Mouse (Mus musculus) midbrain, embryonic 10.5 days (tissue): ENCODE data around the gene Slc45a2. TPM values are rescaled to one million over a fixed set of nuclear protein-coding genes. Genes with fewer than 3 reads are reported as not detected.
A peak's percentile ranks its signal among the peaks of the same experiment; 100 is the strongest.

Experiments used
- DNase-seq: peaks from one replicate; pipeline ENCODE4 v3.0.0-alpha.2; 2017; ENCODE audit warnings: low spot score
- H3K27ac ChIP-seq: fragments of 300-500 bp; sonication (generic); replicated peaks from 2 replicates; pipeline ENCODE4 v1.5.1; 2016; ENCODE audit warnings: mild to moderate bottlenecking
- H3K27me3 ChIP-seq: fragments of 300-500 bp; sonication (generic); 2 replicates; pipeline ENCODE4 v1.6.1; 2016; ENCODE audit warnings: low read depth, mild to moderate bottlenecking; ENCODE audit not compliant: poor library complexity, severe bottlenecking
- H3K36me3 ChIP-seq: fragments of 300-500 bp; sonication (generic); 2 replicates; pipeline ENCODE4 v1.6.1; 2016; ENCODE audit warnings: mild to moderate bottlenecking, moderate library complexity
- H3K4me1 ChIP-seq: fragments of 300-500 bp; sonication (generic); 2 replicates; pipeline ENCODE4 v1.6.1; 2016
- H3K4me3 ChIP-seq: fragments of 300-500 bp; sonication (generic); 2 replicates; pipeline ENCODE4 v1.5.1; 2016; ENCODE audit warnings: mild to moderate bottlenecking, moderate library complexity
- H3K9me3 ChIP-seq: fragments of 300-500 bp; sonication (generic); replicated peaks from 2 replicates; pipeline ENCODE4 v1.6.1; 2016; ENCODE audit warnings: mild to moderate bottlenecking
- WGBS: fragments of 180-500 bp; shearing (Covaris S2); methylation state at CpG from one replicate; pipeline ENCODE4 v1.1.7; 2016; 5-methylcytosine and 5-hydroxymethylcytosine counted together
- polyA plus RNA-seq: library from polyadenylated mRNA; unstranded; fragments of >200 nt; fragmentation: Nextera tagmentation; extraction: Ambion mirVana; gene quantifications from 2 replicates; pipeline ENCODE4 v1.2.1, GENCODE M21; 2016

The Slc45a2 gene
- polyA plus RNA-seq, 1 experiment from 2014 or later, result 0.16 TPM

DNA sequence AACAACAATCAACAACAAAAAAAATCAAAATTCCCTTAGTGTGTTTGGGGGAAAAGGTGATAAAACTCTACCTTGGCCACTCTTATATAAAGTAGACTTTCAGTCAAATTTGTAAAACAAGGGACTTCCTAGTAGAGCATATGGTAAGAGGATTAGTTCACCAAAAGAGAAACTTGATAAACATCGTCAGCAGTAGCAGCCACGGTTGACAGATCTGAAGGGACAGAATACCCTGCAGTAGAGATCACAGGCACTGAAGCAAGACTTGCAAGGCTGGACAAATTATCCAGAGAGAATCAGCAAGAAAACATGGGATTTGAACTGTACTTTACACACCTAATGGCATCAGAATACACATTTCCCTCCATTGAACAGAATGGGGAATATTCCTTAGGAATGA, 14.4 kb downstream of the Slc45a2 start:
- H3K4me3 ChIP-seq, result no peak overlapping the region
- no peaks in the 10 kb centered on the region for H3K36me3 ChIP-seq
- H3K27me3 ChIP-seq, result no peaks in the 10 kb centered on the region
- 10% methylated on average over 2 of the region's 2 CpGs for WGBS
- H3K27ac ChIP-seq, result no peak overlapping the region
- H3K9me3 ChIP-seq, result no peaks in the 10 kb centered on the region
- DNase-seq, result no peak
- H3K4me1 ChIP-seq, result no peaks in the 10 kb centered on the region

DNA sequence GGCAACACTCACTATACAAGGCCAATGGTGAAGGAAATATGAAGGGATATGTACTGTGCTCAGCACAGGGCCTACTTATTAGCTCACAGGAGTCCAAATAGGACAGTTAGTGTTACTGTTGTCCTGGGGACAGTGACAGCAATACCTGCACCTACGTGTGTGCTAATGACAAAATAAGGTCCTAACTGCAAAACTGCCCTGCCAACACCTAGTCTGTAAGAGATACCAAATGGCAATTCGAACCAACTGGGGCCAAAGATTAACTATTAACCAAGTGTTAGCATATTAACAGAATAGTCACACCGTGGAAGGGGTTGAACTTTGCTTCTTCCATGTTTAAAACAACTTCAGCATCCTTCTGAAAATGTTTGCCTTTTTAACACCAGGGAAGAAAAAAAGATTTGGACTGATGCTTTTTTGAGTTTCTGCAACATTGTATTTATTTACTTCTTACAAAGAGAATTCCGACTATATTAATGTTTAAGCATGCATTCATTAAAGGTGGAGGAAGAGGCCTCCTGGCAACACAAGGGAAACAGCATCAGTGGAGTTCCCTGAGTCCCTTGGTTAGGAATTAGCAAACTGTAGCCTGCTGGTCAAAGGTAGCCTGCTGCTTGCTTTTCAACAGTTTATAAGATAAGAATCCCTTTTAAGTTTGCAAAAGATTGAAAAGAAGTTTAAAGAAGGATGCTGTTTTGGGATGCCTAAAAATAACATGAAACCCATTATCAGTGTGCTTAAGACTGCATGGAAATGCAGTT, 26.5 kb downstream of the Slc45a2 start:
- H3K4me1 ChIP-seq, result no peaks in the 10 kb centered on the region
- 84% methylated on average over 4 of the region's 4 CpGs for WGBS
- H3K4me3 ChIP-seq, result no peak overlapping the region
- H3K27ac ChIP-seq, result no peak overlapping the region
- DNase-seq, result no peak
- H3K27me3 ChIP-seq, result no peaks in the 10 kb centered on the region
- H3K9me3 ChIP-seq, result no peaks in the 10 kb centered on the region
- no peaks in the 10 kb centered on the region for H3K36me3 ChIP-seq

DNA sequence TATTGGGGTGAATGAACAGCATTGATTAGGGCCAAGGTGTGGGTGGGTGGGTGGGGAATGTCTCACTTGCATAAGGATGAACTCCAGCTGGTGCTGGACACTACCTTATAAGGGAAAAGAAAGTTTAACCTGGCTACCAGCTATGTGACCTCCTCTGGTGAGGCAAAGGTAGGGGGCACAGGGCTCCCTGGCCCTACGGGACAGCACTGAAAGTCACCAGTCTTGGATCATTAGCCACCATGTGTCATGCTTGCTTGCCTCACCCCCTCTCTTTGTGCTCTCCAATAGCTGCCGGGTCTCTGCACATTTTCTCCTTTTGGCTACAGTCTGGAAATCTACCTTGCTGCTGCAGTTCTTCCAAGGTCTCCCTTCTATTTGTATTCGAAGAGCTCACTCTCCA, 29.7 kb downstream of the Slc45a2 start:
- Histone ChIP-seq H3K27me3 (peaks cover 23% of the 10 kb centered on the region), H3K4me1 (peaks cover 3% of the 10 kb centered on the region; the same call in 1 of the 2 replicates), H3K9me3 (no peaks in the 10 kb centered on the region), H3K4me3 (no peak overlapping the region), H3K27ac (no peak overlapping the region), H3K36me3 (no peaks in the 10 kb centered on the region)
- DNase-seq, result no peak
- 77% methylated on average over 3 of the region's 3 CpGs for WGBS

DNA sequence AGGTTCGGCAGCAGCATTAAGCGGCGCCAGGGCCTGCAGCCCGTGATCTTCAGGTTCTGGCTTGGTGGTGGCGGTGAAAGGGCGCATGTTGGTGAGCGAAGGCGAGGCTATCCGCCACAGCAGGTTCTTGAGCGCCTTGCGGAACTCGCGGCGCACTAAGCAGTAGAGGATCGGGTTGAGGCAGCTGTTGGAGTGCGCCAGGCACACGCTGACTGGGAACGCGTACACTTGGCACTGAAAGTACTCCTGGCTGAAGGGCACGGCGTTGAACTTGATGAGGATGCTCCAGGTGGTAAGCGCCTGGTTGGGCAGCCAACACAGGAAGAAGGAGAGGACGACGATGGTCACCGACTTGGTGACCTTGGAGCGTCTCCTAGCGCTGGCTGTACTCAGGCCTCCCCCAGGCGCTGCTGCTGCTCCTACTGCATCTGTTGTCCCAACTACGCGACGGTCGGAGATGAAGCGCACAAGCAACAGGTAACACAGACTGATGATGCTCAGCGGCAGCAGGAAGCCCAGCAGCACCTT, 35.5 kb downstream of the Slc45a2 start:
- no peaks in the 10 kb centered on the region for H3K9me3 ChIP-seq
- H3K27ac ChIP-seq, result no peak overlapping the region
- DNase-seq, result peak; percentile 31
- peak overlapping the region; percentile 53 for H3K4me3 ChIP-seq
- peaks cover 32% of the 10 kb centered on the region for H3K4me1 ChIP-seq
- WGBS, result 7% methylated on average over 34 of the region's 34 CpGs
- H3K36me3 ChIP-seq, result no peaks in the 10 kb centered on the region
- peaks cover 70% of the 10 kb centered on the region for H3K27me3 ChIP-seq

DNA sequence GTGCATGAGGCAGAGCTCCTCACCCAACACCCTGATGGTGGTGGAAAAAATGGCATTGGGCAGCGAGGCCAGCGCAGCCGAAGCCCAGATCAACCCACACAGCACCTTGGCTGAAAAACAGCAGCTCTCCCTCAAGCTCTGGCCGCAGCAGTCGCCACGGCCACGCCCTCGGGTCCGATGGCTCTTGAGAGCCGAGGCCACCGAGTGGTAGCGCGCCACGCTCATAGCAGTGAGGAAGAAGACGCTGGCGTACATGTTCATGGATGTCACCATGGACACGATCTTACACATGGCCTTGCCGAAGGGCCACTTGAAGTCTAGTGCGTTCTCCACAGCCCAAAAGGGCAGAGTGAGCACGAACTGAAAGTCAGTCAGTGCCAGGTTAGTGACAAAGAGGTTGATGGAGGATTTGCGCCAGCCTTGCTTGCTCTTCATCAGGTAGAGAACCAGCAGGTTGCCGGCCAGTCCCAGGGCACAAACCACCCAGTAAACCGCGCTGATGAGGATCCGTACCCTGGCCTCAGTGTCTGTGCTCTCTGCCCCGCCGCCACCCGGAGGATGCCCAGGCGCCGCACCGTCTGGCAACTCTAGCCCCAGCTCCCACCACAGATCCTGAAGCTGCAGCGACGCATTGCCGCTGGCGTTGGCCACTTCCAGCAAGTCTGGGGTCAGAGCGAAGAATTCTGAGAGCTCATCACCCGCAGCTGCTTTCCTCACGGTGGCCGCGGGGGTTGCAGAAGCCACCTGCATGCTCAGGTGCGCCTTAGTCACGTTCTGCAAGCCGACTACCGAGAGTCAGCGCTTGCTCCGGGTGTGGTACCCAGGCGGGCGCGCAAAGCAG, 36.2 kb downstream of the Slc45a2 start:
- H3K27me3 ChIP-seq, result peaks cover 70% of the 10 kb centered on the region

DNA sequence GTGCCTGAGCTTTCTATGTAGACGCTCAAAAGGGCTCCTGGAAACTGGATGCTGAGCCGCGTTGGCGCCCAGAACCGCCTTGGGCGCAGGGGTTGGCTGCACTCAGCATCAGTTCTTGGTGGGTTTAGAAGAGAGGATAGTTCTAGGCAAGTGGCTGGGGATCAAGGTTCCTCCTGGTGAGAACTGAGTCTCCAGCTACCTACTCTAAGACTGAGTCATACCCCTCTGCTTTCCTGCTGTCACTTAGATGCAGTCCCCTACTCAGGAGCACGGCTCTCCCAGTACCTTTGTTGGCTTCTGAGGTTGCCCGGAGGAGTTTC, 36.8 kb downstream of the Slc45a2 start:
- peak overlapping the region; percentile 53 for H3K4me3 ChIP-seq
- H3K4me1 ChIP-seq, result peaks cover 32% of the 10 kb centered on the region
- peak; percentile 25 for DNase-seq
- H3K27me3 ChIP-seq, result peaks cover 70% of the 10 kb centered on the region
- no peaks in the 10 kb centered on the region for H3K9me3 ChIP-seq
- WGBS, result 3% methylated on average over 8 of the region's 8 CpGs
- no peaks in the 10 kb centered on the region for H3K36me3 ChIP-seq
- H3K27ac ChIP-seq, result no peak overlapping the region

More for the DNA sequence above, 36.2 kb downstream of the Slc45a2 start:
- Histone ChIP-seq H3K4me1 (peaks cover 32% of the 10 kb centered on the region), H3K27ac (no peak overlapping the region), H3K9me3 (no peaks in the 10 kb centered on the region), H3K4me3 (peak overlapping the region; percentile 53), H3K36me3 (no peaks in the 10 kb centered on the region)
- DNase-seq, result peak; percentile 37
- WGBS, result 2% methylated on average over 49 of the region's 49 CpGs

DNA sequence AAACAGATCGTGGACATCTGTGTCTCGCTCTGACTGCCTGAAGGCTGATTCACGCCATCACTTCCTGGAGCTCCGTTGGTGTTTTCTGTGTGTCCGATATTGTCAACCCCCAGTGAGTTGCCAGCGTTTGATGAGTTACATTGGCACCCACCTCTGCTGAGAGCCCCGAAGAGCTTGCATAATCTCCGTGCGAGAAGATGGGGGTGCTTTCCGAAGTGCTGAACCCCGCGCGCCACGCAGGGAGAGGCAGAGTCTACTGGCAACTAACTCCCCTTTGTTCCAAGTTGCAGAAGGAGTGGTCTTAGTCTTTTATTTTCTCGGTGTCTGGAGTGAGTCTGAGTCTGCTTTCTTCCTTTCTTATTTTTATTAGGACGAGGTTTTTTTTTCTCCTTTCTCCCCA, 37.2 kb downstream of the Slc45a2 start, which contains the start of gene Rxfp3:
Gene Rxfp3 (minus strand): TSS at position 281 of the 400 bp plus-strand sequence.
- DNase-seq, result no peak
- H3K27me3 ChIP-seq, result peaks cover 70% of the 10 kb centered on the region
- no peaks in the 10 kb centered on the region for H3K36me3 ChIP-seq
- 2% methylated on average over 16 of the region's 16 CpGs for WGBS
- H3K27ac ChIP-seq, result no peak within 1 kb of the TSS
- H3K4me3 ChIP-seq, result peak within 1 kb of the TSS; percentile 53
- H3K4me1 ChIP-seq, result peaks cover 32% of the 10 kb centered on the region
- no peaks in the 10 kb centered on the region for H3K9me3 ChIP-seq

DNA sequence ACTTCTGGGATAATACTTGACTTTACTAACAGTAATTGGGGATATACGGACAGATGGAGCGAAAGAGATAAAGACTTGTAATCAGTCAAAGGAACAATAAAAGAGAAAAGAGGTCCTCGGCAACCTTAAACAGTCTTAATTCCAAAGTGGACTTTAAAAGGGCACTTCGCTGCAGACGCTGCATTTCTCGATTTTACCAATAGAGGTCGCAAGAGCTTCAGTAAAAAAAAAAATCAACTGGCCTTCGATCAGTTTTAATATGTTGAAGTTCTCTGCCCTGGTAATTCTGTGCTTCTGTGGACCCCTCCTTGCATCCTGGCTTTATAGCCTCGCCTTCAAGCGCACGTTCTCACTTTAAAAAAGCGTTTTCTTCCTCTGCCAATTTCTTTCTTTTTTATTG, 38.0 kb downstream of the Slc45a2 start:
- H3K9me3 ChIP-seq, result no peaks in the 10 kb centered on the region
- no peak overlapping the region for H3K27ac ChIP-seq
- 5% methylated on average over 12 of the region's 12 CpGs for WGBS
- peak; percentile 49 for DNase-seq
- peaks cover 29% of the 10 kb centered on the region for H3K4me1 ChIP-seq
- no peak overlapping the region for H3K4me3 ChIP-seq
- H3K27me3 ChIP-seq, result peaks cover 65% of the 10 kb centered on the region
- no peaks in the 10 kb centered on the region for H3K36me3 ChIP-seq

DNA sequence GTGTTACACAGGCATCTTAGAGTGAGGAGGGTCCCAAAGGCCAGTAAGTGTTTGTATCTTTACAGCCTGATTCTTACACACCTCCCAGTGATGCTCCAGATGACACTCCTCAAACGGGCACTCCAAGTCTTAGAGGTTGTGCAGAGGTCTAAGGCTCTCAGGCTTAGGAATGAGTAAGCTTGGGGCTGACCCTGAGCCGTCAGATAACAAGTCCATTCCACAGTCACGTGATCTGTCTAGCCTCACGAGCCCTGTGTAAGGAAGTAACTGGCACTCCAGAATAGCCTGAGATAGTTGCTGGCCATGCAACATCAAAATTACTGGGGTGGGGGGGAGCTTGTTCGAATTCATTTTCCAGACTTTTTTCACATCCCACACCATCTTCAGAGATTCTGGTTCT, 39.5 kb downstream of the Slc45a2 start:
- 70% methylated on average over 5 of the region's 5 CpGs for WGBS
- no peaks in the 10 kb centered on the region for H3K9me3 ChIP-seq
- no peak for DNase-seq
- H3K27me3 ChIP-seq, result peaks cover 49% of the 10 kb centered on the region
- H3K27ac ChIP-seq, result no peak overlapping the region
- no peak overlapping the region for H3K4me3 ChIP-seq
- peaks cover 29% of the 10 kb centered on the region for H3K4me1 ChIP-seq
- no peaks in the 10 kb centered on the region for H3K36me3 ChIP-seq

DNA sequence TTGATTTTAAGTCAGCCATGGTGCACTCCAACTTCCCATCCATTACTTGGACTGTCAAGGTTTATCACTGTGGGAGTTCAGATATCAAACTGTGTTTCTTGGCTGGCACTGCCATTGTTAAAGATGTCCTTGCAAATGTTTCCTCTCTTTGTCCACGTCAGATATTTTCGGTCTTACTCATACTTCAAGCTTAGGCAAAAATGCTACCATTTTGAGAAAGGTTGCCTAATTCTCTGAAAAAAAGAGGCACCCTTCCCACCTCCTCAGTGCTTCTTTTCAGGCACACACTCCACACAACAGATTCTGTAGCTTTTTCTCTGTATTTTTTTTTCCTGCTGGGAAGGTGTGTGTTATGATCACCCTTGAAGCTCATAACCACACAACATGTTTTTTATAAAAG, 40.7 kb downstream of the Slc45a2 start:
- no peaks in the 10 kb centered on the region for H3K36me3 ChIP-seq
- WGBS, result 85% methylated on average over 2 of the region's 2 CpGs
- H3K27me3 ChIP-seq, result peaks cover 37% of the 10 kb centered on the region

DNA sequence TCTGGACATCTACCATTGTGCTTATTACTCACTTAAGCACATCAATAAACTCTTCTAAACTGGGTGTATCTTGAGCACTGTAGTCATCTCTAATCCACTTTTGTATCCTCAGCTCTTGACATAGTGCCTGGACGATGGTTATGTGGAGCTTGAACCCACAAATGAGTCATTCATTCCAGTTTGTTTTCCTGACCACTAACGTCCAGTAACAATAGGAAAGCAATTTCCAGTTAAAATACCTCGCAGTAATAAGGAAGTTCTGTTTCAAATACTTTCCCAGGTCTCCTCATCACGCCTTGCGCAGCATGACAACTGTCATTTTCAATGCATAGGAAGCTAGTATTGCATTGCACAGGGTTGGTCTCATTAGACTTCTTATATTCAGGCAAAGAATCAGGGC, 42.3 kb downstream of the Slc45a2 start:
- no peaks in the 10 kb centered on the region for H3K36me3 ChIP-seq
- H3K4me1 ChIP-seq, result peaks cover 5% of the 10 kb centered on the region
- 90% methylated on average over 5 of the region's 5 CpGs for WGBS
- H3K27me3 ChIP-seq, result peaks cover 21% of the 10 kb centered on the region
- DNase-seq, result no peak
- H3K27ac ChIP-seq, result no peak overlapping the region
- H3K4me3 ChIP-seq, result no peak overlapping the region
- H3K9me3 ChIP-seq, result no peaks in the 10 kb centered on the region

More for the DNA sequence above, 40.7 kb downstream of the Slc45a2 start:
- H3K4me1 ChIP-seq, result peaks cover 21% of the 10 kb centered on the region
- H3K9me3 ChIP-seq, result no peaks in the 10 kb centered on the region
- H3K27ac ChIP-seq, result no peak overlapping the region
- no peak for DNase-seq
- H3K4me3 ChIP-seq, result no peak overlapping the region

DNA sequence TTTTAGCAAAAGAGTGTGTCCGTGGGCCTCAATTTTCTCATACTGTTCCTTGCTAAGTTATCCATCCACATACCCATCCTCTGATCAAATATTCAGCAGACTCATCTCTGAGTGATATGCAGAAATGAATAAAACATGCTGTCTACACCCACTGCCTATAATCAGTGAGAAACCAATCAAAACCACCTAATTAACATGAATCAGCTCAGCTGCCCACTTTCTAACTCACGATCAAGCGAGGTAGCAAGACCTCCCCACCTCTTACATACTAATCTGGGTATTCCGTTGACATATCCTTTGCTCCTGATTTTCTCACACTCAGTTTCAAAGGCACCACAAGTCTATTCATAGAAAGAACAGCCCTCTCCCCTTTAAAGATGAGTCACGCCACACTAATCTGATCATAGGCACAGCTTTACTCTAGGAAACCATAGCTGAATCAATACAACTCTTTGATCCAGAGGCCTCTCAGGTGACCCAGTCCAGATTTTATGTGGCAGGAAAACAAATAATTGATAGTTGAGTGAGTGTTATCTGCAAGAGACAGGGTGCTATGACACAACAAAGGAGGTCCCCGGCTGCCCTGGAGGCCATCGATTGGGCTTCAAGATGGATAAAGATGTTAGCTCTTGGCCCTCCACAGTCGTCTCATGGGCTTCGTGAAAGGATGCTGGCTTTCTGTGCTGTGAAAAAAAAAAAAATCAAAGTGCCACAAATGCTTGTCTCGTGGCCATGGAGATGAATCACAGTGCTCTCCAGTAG, 53.3 kb downstream of the Slc45a2 start:
- DNase-seq, result peak; percentile 46
- WGBS, result 41% methylated on average over 10 of the region's 10 CpGs

More for the DNA sequence above, 53.3 kb downstream of the Slc45a2 start:
- H3K27ac ChIP-seq, result 0 out of 2 replicates have a peak overlapping the region, but pooled peaks have one; percentile 23
- peaks cover 35% of the 10 kb centered on the region for H3K27me3 ChIP-seq
- H3K9me3 ChIP-seq, result no peaks in the 10 kb centered on the region
- no peaks in the 10 kb centered on the region for H3K36me3 ChIP-seq
- peaks cover 18% of the 10 kb centered on the region for H3K4me1 ChIP-seq
- H3K4me3 ChIP-seq, result no peak overlapping the region
